In the genomic region with DNA sequence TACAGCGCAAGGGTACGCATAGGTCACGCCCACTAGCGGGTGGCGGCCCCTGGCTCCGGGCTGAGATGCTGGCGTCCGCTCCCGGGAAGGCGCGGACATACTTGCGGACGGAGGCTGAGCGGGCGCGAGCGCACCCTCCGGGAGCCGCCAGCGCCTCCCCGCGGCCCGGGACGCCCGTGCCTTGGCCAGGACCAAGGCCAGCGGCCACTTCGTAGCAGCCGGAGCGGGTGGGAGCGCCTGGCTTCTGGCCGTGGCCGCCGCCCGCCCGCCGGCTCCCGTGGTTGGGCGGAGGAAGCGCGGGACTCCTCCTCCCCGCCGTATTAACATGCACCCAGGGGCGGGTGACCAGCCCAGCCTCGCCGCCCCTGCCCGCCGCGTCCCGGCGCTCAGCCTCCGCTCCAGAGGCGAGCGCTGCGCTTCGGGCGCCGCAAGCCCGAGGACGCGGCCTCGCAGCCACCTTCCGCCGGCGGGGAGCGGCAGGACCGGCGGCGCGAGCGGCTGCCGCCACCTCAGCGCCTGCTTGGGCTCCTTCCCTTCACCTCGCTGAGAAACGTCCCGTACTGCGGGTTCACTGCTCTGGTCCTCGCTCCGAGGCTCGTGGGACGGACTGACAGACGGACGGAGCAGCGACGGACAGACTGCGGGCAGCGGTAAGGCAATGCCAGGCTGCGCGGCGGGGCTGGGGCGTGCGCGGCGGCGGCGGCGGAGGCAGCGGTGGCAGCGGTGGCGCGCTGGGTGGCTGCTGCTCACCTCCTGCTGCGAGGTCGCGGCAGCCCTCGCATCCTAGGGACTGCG, we compare ENCODE assay signal across 7 mouse cellular contexts. TPM values are rescaled to one million over a fixed set of nuclear protein-coding genes. Genes with fewer than 3 reads are reported as not detected.
DNase-seq lines count a peak whose midpoint lies in the region; ATAC-seq and TF ChIP-seq lines count a peak whose summit lies in the region.

Dlgap1 (plus strand) TSS at position 53 of the 795 bp plus-strand sequence.

- H3K27me3 ChIP-seq in hindbrain, postnatal 0 days (ENCODE audit: insufficient read depth, low read length), result no peaks in the 10 kb centered on the region
- H3K27me3 ChIP-seq in midbrain, embryonic 15.5 days (replicated peaks), result 0 out of 2 replicates have a peak, but pooled peaks cover 2% of the 10 kb centered on the region
- H3K27me3 ChIP-seq in testis, adult 2 months (ENCODE audit: control insufficient read depth, insufficient read depth, low read length), result 0 out of 2 replicates have a peak, but pooled peaks cover 2% of the 10 kb centered on the region

- intact Hi-C loops in left cerebral cortex, postnatal 14 days (cut with DNase I), result loop anchor here (5.0 kb wide), 2 partner anchors 367 to 407 kb away; no protein-coding TSS in a partner anchor

- peak; percentile 67 to 70 for DNase-seq in adrenal gland, postnatal 4 days (ENCODE audit: low spot score in 2 of 2)
- peak; percentile 59 to 81 for DNase-seq in cerebellum, postnatal 4 days (ENCODE audit: low spot score in 2 of 2)
- DNase-seq in gastrocnemius, adult 18-20 months (ENCODE audit: low spot score), result peak; percentile 5
- peak; percentile 92 for DNase-seq in hindbrain, postnatal 0 days (ENCODE audit: low spot score)
- peak; percentile 56 to 73 for DNase-seq in left cerebral cortex, postnatal 14 days (ENCODE audit: low spot score in 2 of 2)

- H3K27ac ChIP-seq in hindbrain, postnatal 0 days, result peak within 1 kb of the TSS; percentile 86
- peak within 1 kb of the TSS; percentile 85 for H3K27ac ChIP-seq in midbrain, embryonic 15.5 days
- no peak within 1 kb of the TSS for H3K27ac ChIP-seq in testis, adult 2 months (ENCODE audit: control insufficient read depth, insufficient read depth, low read depth, low read length)

- peak within 1 kb of the TSS; percentile 70 for H3K4me2 ChIP-seq in hindbrain, postnatal 0 days (ENCODE audit: low read depth, low read length)
- peak within 1 kb of the TSS; percentile 56 for H3K4me2 ChIP-seq in midbrain, embryonic 15.5 days

- TF ChIP-seq POLR2A in testis, adult 2 months (IDR thresholded peaks at IDR 0.05; ENCODE audit: control insufficient read depth, low read depth, low read length), result no peak

- no peaks in the 10 kb centered on the region for H3K9me3 ChIP-seq in hindbrain, postnatal 0 days (ENCODE audit: low read length)
- no peaks in the 10 kb centered on the region for H3K9me3 ChIP-seq in midbrain, embryonic 15.5 days

- peak within 1 kb of the TSS; percentile 72 for H3K9ac ChIP-seq in hindbrain, postnatal 0 days (replicated peaks; ENCODE audit: low read length)
- peak within 1 kb of the TSS; percentile 76 for H3K9ac ChIP-seq in midbrain, embryonic 15.5 days

- 2% methylated on average over 90 of the region's 105 CpGs for WGBS in hindbrain, postnatal 0 days
- WGBS in midbrain, embryonic 15.5 days, result under 1% methylated on average over 88 of the region's 105 CpGs

- H3K4me3 ChIP-seq in hindbrain, postnatal 0 days (ENCODE audit: low read length), result peak within 1 kb of the TSS; percentile 55
- peak within 1 kb of the TSS; percentile 74 for H3K4me3 ChIP-seq in midbrain, embryonic 15.5 days
- H3K4me3 ChIP-seq in testis, adult 2 months (ENCODE audit: control insufficient read depth, low read depth, low read length), result peak within 1 kb of the TSS; percentile 66

- ATAC-seq in hindbrain, postnatal 0 days, result peak; percentile 94
- ATAC-seq in midbrain, embryonic 15.5 days (replicated peaks), result peak; percentile 95

- no peaks in the 10 kb centered on the region for H3K4me1 ChIP-seq in hindbrain, postnatal 0 days (ENCODE audit: insufficient read depth, low read length)
- peaks cover 15% of the 10 kb centered on the region for H3K4me1 ChIP-seq in midbrain, embryonic 15.5 days
- peaks cover 12% of the 10 kb centered on the region for H3K4me1 ChIP-seq in testis, adult 2 months (ENCODE audit: control insufficient read depth, insufficient read depth, low read length)

- no peaks in the 10 kb centered on the region for H3K36me3 ChIP-seq in hindbrain, postnatal 0 days (ENCODE audit: insufficient read depth, low read length)
- H3K36me3 ChIP-seq in midbrain, embryonic 15.5 days (replicated peaks), result no peaks in the 10 kb centered on the region
- H3K36me3 ChIP-seq in testis, adult 2 months (ENCODE audit: control insufficient read depth, insufficient read depth, low read length), result no peaks in the 10 kb centered on the region

- TF ChIP-seq CTCF in hindbrain, postnatal 0 days (IDR thresholded peaks at IDR 0.05; ENCODE audit: low read depth), result peak; percentile 46
- TF ChIP-seq CTCF in testis, adult 2 months (IDR thresholded peaks at IDR 0.05; ENCODE audit: control insufficient read depth, insufficient read depth, insufficient replicate concordance, low read depth, low read length), result peak; percentile 1; the same call in 1 of the 2 replicates

RNA-seq across cellular contexts. Expression of gene Dlgap1, which starts in this region (rescaled TPM):
- 10 to 100 TPM; 41.0 to 41.5 TPM for total RNA-seq in adrenal gland, postnatal 4 days (2021)
- total RNA-seq in gastrocnemius, adult 18-20 months (2021), result under 1 TPM; 0.37 to 0.40 TPM
- 105 and 117 TPM in 2 replicates for total RNA-seq in hindbrain, postnatal 0 days (2014; rRNA removed)
- polyA plus RNA-seq in hindbrain, postnatal 0 days (2015; fragmentation: Nextera tagmentation; extraction: Ambion mirVana), result 33.8 and 38.2 TPM in 2 replicates
- 100 to 1,000 TPM; 316 to 326 TPM for total RNA-seq in left cerebral cortex, postnatal 14 days (2021)
- 26.5 and 28.4 TPM in 2 replicates for polyA plus RNA-seq in midbrain, embryonic 15.5 days (2015; fragmentation: Nextera tagmentation; extraction: Ambion mirVana)
- 2.3 and 3.5 TPM in 2 replicates for polyA plus RNA-seq in testis, adult 2 months (2012; rRNA removed)

Comparison
In these comparisons a context has a peak if more than half of its experiments do, and no peak if none do; other contexts are left out.
1. RNA of gene Dlgap1 (total RNA-seq): 316 to 326 TPM in left cerebral cortex, postnatal 14 days, 105 to 117 TPM in hindbrain, postnatal 0 days and 41.0 to 41.5 TPM in adrenal gland, postnatal 4 days; 0.37 to 0.40 TPM in gastrocnemius, adult 18-20 months; every median in the first group is over 10 times any median in the second.
2. Peak in DNase-seq in gastrocnemius, adult 18-20 months; RNA of the gene not detected or under 1 TPM.
3. DNase-seq: peak in every context shown above with its lines; median percentile 92 in hindbrain, postnatal 0 days; 70 in cerebellum, postnatal 4 days; 68 in adrenal gland, postnatal 4 days; 64 in left cerebral cortex, postnatal 14 days; 5 in gastrocnemius, adult 18-20 months.
4. Peak in every context shown above with its lines, with median percentiles within 50 percentile points of each other: H3K4me3 ChIP-seq.